Mouse (Mus musculus): ENCODE data around the gene Ttyh1. TPM values are rescaled to one million over a fixed set of nuclear protein-coding genes. Genes with fewer than 3 reads are reported as not detected.

The Ttyh1 gene
- polyA plus RNA-seq, 1 experiment: not detected

GRCm38 (mm10) chr7:4146241-4147180, 27.3 kb downstream of the Ttyh1 start:
- no peak for TF ChIP-seq GATA1 (IDR thresholded peaks at IDR 0.05; ENCODE audit: low read length)

- TF ChIP-seq GATA1 (IDR thresholded peaks at IDR 0.05; ENCODE audit: low read length): no peak
Measured at GRCm38 (mm10) chr7:4147371-4147770, 28.2 kb downstream of the Ttyh1 start.

GRCm38 (mm10) chr7:4147836-4148235, 28.6 kb downstream of the Ttyh1 start:
- TF ChIP-seq GATA1 (IDR thresholded peaks at IDR 0.05; ENCODE audit: low read length): no peak

GRCm38 (mm10) chr7:4148341-4149208, 29.4 kb downstream of the Ttyh1 start:
- TF ChIP-seq GATA1 (IDR thresholded peaks at IDR 0.05; ENCODE audit: low read length): no peak

GRCm38 (mm10) chr7:4149209-4150054, 30.2 kb downstream of the Ttyh1 start:
- no peak for TF ChIP-seq GATA1 (IDR thresholded peaks at IDR 0.05; ENCODE audit: low read length)

- no peak for TF ChIP-seq GATA1 (IDR thresholded peaks at IDR 0.05; ENCODE audit: low read length)
Measured at GRCm38 (mm10) chr7:4150059-4150541, 30.9 kb downstream of the Ttyh1 start, which contains the start of gene Leng9. Leng9 (minus strand) TSS chr7:4150374.

GRCm38 (mm10) chr7:4150811-4151221, 31.6 kb downstream of the Ttyh1 start:
- no peak for TF ChIP-seq GATA1 (IDR thresholded peaks at IDR 0.05; ENCODE audit: low read length)

GRCm38 (mm10) chr7:4151241-4151640, 32.0 kb downstream of the Ttyh1 start:
- TF ChIP-seq GATA1 (IDR thresholded peaks at IDR 0.05; ENCODE audit: low read length): no peak

- TF ChIP-seq GATA1 (IDR thresholded peaks at IDR 0.05; ENCODE audit: low read length): no peak
Measured at GRCm38 (mm10) chr7:4154356-4154755, 35.1 kb downstream of the Ttyh1 start.

- no peak for TF ChIP-seq GATA1 (IDR thresholded peaks at IDR 0.05; ENCODE audit: low read length)
Measured at GRCm38 (mm10) chr7:4154976-4155375, 35.8 kb downstream of the Ttyh1 start.

GRCm38 (mm10) chr7:4163571-4164072, 44.4 kb downstream of the Ttyh1 start:
- no peak for TF ChIP-seq GATA1 (IDR thresholded peaks at IDR 0.05; ENCODE audit: low read length)

GRCm38 (mm10) chr7:4164090-4164910, 45.1 kb downstream of the Ttyh1 start, which contains the start of gene Cdc42ep5:
Cdc42ep5 (minus strand) TSS chr7:4164860.
- TF ChIP-seq GATA1 (IDR thresholded peaks at IDR 0.05; ENCODE audit: low read length): no peak

- no peak for TF ChIP-seq GATA1 (IDR thresholded peaks at IDR 0.05; ENCODE audit: low read length)
Measured at GRCm38 (mm10) chr7:4165286-4165685, 46.1 kb downstream of the Ttyh1 start.

- TF ChIP-seq GATA1 (IDR thresholded peaks at IDR 0.05; ENCODE audit: low read length): no peak
Measured at GRCm38 (mm10) chr7:4167098-4167497, 47.9 kb downstream of the Ttyh1 start.
